Mouse (Mus musculus): ENCODE data around the gene Calcoco1. TPM values are rescaled to one million over a fixed set of nuclear protein-coding genes. Genes with fewer than 3 reads are reported as not detected.

Calcoco1 gene
- total RNA-seq, 1 experiment: 25.0 TPM

GRCm38 (mm10) chr15:102704806-102705205, 17.2 kb downstream of the Calcoco1 start:
- H3K9me3 ChIP-seq (ENCODE audit: control insufficient read depth, insufficient read depth, low read depth, low read length): no peaks in the 10 kb centered on the region
- in situ Hi-C loops (cut with MboI; ENCODE audit: low sequenced_read_pairs in 2 of 2, unreplicated experiment in 2 of 2): no loop called here
- TF ChIP-seq ZNF384 (IDR thresholded peaks at IDR 0.05; ENCODE audit: low read depth, low read length) (no peak), MAFK (IDR thresholded peaks at IDR 0.05; ENCODE audit: insufficient read depth, low read depth, low read length) (no peak), ZC3H11A (IDR thresholded peaks at IDR 0.05; ENCODE audit: borderline replicate concordance, low read depth, low read length) (no peak), HCFC1 (IDR thresholded peaks at IDR 0.05; ENCODE audit: borderline replicate concordance, insufficient read depth, low read length) (no peak), CHD2 (IDR thresholded peaks at IDR 0.05; ENCODE audit: low read depth, low read length) (no peak)
- H3K27ac ChIP-seq (ENCODE audit: insufficient read depth, low read depth, low read length, poor library complexity, severe bottlenecking): no peak overlapping the region
- peaks cover 12% of the 10 kb centered on the region; the same call in 1 of the 2 replicates for H3K36me3 ChIP-seq (ENCODE audit: control insufficient read depth, insufficient read depth, low read length, poor library complexity, severe bottlenecking)
- H3K9ac ChIP-seq (ENCODE audit: insufficient read depth, low read depth, low read length, poor library complexity, severe bottlenecking): no peak overlapping the region
- DNase-seq (ENCODE audit: low read depth, low spot score): no peak
- 0 out of 4 replicates have a peak, but pooled peaks cover 0 to 4% of the 10 kb centered on the region in 2 experiments for H3K4me1 ChIP-seq (ENCODE audit: control insufficient read depth in 2 of 2, insufficient read depth in 2 of 2, low read length in 2 of 2, poor library complexity in 1 of 2)
- no peak overlapping the region for H3K4me3 ChIP-seq (ENCODE audit: insufficient read depth in 1 of 2, low read depth in 1 of 2, low read length in 2 of 2, poor library complexity in 1 of 2, severe bottlenecking in 1 of 2)

GRCm38 (mm10) chr15:102702972-102703371, 19.0 kb downstream of the Calcoco1 start:
- H3K27ac ChIP-seq (ENCODE audit: insufficient read depth, low read depth, low read length, poor library complexity, severe bottlenecking): no peak overlapping the region
- H3K9ac ChIP-seq (ENCODE audit: insufficient read depth, low read depth, low read length, poor library complexity, severe bottlenecking): no peak overlapping the region
- 0 out of 4 replicates have a peak, but pooled peaks cover 0 to 4% of the 10 kb centered on the region in 2 experiments for H3K4me1 ChIP-seq (ENCODE audit: control insufficient read depth in 2 of 2, insufficient read depth in 2 of 2, low read length in 2 of 2, poor library complexity in 1 of 2)
- H3K9me3 ChIP-seq (ENCODE audit: control insufficient read depth, insufficient read depth, low read depth, low read length): no peaks in the 10 kb centered on the region
- H3K4me3 ChIP-seq (ENCODE audit: insufficient read depth in 1 of 2, low read depth in 1 of 2, low read length in 2 of 2, poor library complexity in 1 of 2, severe bottlenecking in 1 of 2): no peak overlapping the region
- peaks cover 3% of the 10 kb centered on the region; the same call in 1 of the 2 replicates for H3K36me3 ChIP-seq (ENCODE audit: control insufficient read depth, insufficient read depth, low read length, poor library complexity, severe bottlenecking)
- in situ Hi-C loops (cut with MboI; ENCODE audit: low sequenced_read_pairs in 2 of 2, unreplicated experiment in 2 of 2): no loop called here
- DNase-seq (ENCODE audit: low read depth, low spot score): no peak
- no peak for TF ChIP-seq HCFC1 (IDR thresholded peaks at IDR 0.05; ENCODE audit: borderline replicate concordance, insufficient read depth, low read length)
- TF ChIP-seq CHD2 (IDR thresholded peaks at IDR 0.05; ENCODE audit: low read depth, low read length): no peak
- no peak for TF ChIP-seq ZNF384 (IDR thresholded peaks at IDR 0.05; ENCODE audit: low read depth, low read length)
- no peak for TF ChIP-seq ZC3H11A (IDR thresholded peaks at IDR 0.05; ENCODE audit: borderline replicate concordance, low read depth, low read length)
- no peak for TF ChIP-seq MAFK (IDR thresholded peaks at IDR 0.05; ENCODE audit: insufficient read depth, low read depth, low read length)

- Histone ChIP-seq H3K36me3 (ENCODE audit: control insufficient read depth, insufficient read depth, low read length, poor library complexity, severe bottlenecking) (no peaks in the 10 kb centered on the region), H3K27ac (ENCODE audit: insufficient read depth, low read depth, low read length, poor library complexity, severe bottlenecking) (no peak overlapping the region), H3K9ac (ENCODE audit: insufficient read depth, low read depth, low read length, poor library complexity, severe bottlenecking) (no peak overlapping the region), H3K9me3 (ENCODE audit: control insufficient read depth, insufficient read depth, low read depth, low read length) (no peaks in the 10 kb centered on the region), H3K4me3 (ENCODE audit: insufficient read depth in 1 of 2, low read depth in 1 of 2, low read length in 2 of 2, poor library complexity in 1 of 2, severe bottlenecking in 1 of 2) (no peak overlapping the region), H3K4me1 (ENCODE audit: control insufficient read depth in 2 of 2, insufficient read depth in 2 of 2, low read length in 2 of 2, poor library complexity in 1 of 2) (peaks cover 0 to 5% of the 10 kb centered on the region in 2 experiments; a peak in 1 of 4 replicates)
- DNase-seq (ENCODE audit: low read depth, low spot score): no peak
- peak; percentile 50 for TF ChIP-seq ZC3H11A (IDR thresholded peaks at IDR 0.05; ENCODE audit: borderline replicate concordance, low read depth, low read length)
- no peak for TF ChIP-seq HCFC1 (IDR thresholded peaks at IDR 0.05; ENCODE audit: borderline replicate concordance, insufficient read depth, low read length)
- in situ Hi-C loops (cut with MboI; ENCODE audit: low sequenced_read_pairs in 2 of 2, unreplicated experiment in 2 of 2): loop anchor here in 1 of 2 experiments (5.0 kb wide), 1 partner anchor 44 kb away; no protein-coding TSS in a partner anchor
These were observed 23.8 kb downstream of the Calcoco1 start for GRCm38 (mm10) chr15:102698193-102698592.

GRCm38 (mm10) chr15:102696899-102697298, 25.1 kb downstream of the Calcoco1 start:
- Histone ChIP-seq H3K36me3 (ENCODE audit: control insufficient read depth, insufficient read depth, low read length, poor library complexity, severe bottlenecking) (no peaks in the 10 kb centered on the region), H3K27ac (ENCODE audit: insufficient read depth, low read depth, low read length, poor library complexity, severe bottlenecking) (no peak overlapping the region), H3K4me1 (ENCODE audit: control insufficient read depth in 2 of 2, insufficient read depth in 2 of 2, low read length in 2 of 2, poor library complexity in 1 of 2) (peaks cover 0 to 7% of the 10 kb centered on the region in 2 experiments; a peak in 2 of 4 replicates), H3K9me3 (ENCODE audit: control insufficient read depth, insufficient read depth, low read depth, low read length) (no peaks in the 10 kb centered on the region), H3K9ac (ENCODE audit: insufficient read depth, low read depth, low read length, poor library complexity, severe bottlenecking) (no peak overlapping the region), H3K4me3 (ENCODE audit: insufficient read depth in 1 of 2, low read depth in 1 of 2, low read length in 2 of 2, poor library complexity in 1 of 2, severe bottlenecking in 1 of 2) (no peak overlapping the region)
- DNase-seq (ENCODE audit: low read depth, low spot score): no peak
- TF ChIP-seq ZC3H11A (IDR thresholded peaks at IDR 0.05; ENCODE audit: borderline replicate concordance, low read depth, low read length) (no peak), CHD2 (IDR thresholded peaks at IDR 0.05; ENCODE audit: low read depth, low read length) (no peak), ZNF384 (IDR thresholded peaks at IDR 0.05; ENCODE audit: low read depth, low read length) (no peak), MAFK (IDR thresholded peaks at IDR 0.05; ENCODE audit: insufficient read depth, low read depth, low read length) (no peak), HCFC1 (IDR thresholded peaks at IDR 0.05; ENCODE audit: borderline replicate concordance, insufficient read depth, low read length) (no peak)
- in situ Hi-C loops (cut with MboI; ENCODE audit: low sequenced_read_pairs in 2 of 2, unreplicated experiment in 2 of 2): loop anchor here in 1 of 2 experiments (5.0 kb wide), 1 partner anchor 45 kb away; no protein-coding TSS in a partner anchor
